Mouse (Mus musculus) CH12.LX (cell line): ENCODE results near the gene Prkg2. TPM values are rescaled to one million over a fixed set of nuclear protein-coding genes. Genes with fewer than 3 reads are reported as not detected.

Experiments used
- DNase-seq: peaks from one replicate; pipeline ENCODE4 v3.0.0-alpha.2; 2013; ENCODE audit errors: extremely low read depth
- H3K27ac ChIP-seq: 2 replicates; pipeline ENCODE4 v1.5.1; 2012; ENCODE audit warnings: low read depth, mild to moderate bottlenecking, control low read depth, moderate library complexity; ENCODE audit not compliant: insufficient read depth
- H3K27me3 ChIP-seq: replicated peaks from 2 replicates; pipeline ENCODE3; 2012; ENCODE audit warnings: inconsistent platforms
- H3K36me3 ChIP-seq, 2 experiments: replicated peaks in 1 of 2; 2 replicates each; pipeline versions ENCODE3 to v1.6.1; 2012; ENCODE audit warnings: inconsistent platforms in 1 of 2, low read length in 1 of 2, mild to moderate bottlenecking in 1 of 2, mixed read lengths in 1 of 2, moderate library complexity in 1 of 2; ENCODE audit not compliant: control insufficient read depth in 1 of 2, insufficient read depth in 1 of 2
- H3K4me1 ChIP-seq, 2 experiments: 2 replicates each; pipeline ENCODE4 v1.6.1; 2012; ENCODE audit warnings: inconsistent platforms in 1 of 2, moderate library complexity in 1 of 2; ENCODE audit not compliant: insufficient read depth in 2 of 2, control insufficient read depth in 1 of 2
- H3K4me2 ChIP-seq: 2 replicates; pipeline ENCODE4 v1.6.1; 2012; ENCODE audit warnings: low read depth, mild to moderate bottlenecking, control low read depth; ENCODE audit not compliant: poor library complexity, insufficient read depth, severe bottlenecking
- H3K4me3 ChIP-seq, 3 experiments: fragments of 150-350 bp in 1 of 3; sonication (generic) in 1 of 3; replicated peaks in 1 of 3; 2 replicates each; pipeline versions ENCODE3 to v1.5.1; 2011 to 2012; ENCODE audit warnings: low read depth in 2 of 3, low read length in 2 of 3, mild to moderate bottlenecking in 2 of 3, moderate library complexity in 2 of 3, control low read depth in 1 of 3, improper control_type of control experiment in 1 of 3, inconsistent platforms in 1 of 3, mixed read lengths in 1 of 3; ENCODE audit not compliant: poor library complexity in 1 of 3
- H3K79me2 ChIP-seq: replicated peaks from 2 replicates; pipeline ENCODE4 v1.6.1; 2012; ENCODE audit warnings: mild to moderate bottlenecking, moderate library complexity; ENCODE audit not compliant: control insufficient read depth, poor library complexity, insufficient read depth, severe bottlenecking; ENCODE audit errors: extremely low read depth
- H3K9ac ChIP-seq: 2 replicates; pipeline ENCODE4 v1.6.1; 2012; ENCODE audit warnings: low read depth, mild to moderate bottlenecking, control low read depth, moderate library complexity; ENCODE audit not compliant: insufficient read depth
- H3K9me3 ChIP-seq: replicated peaks from 2 replicates; pipeline ENCODE3; 2012; ENCODE audit warnings: low read length, inconsistent platforms, mixed read lengths
- CTCF ChIP-seq, 2 experiments: IDR thresholded peaks in 1 of 2; conservative IDR thresholded peaks in 1 of 2; 2 replicates each; pipeline ENCODE4 v1.5.1; 2011 to 2012; ENCODE audit warnings: low read depth in 2 of 2, low read length in 2 of 2, improper control_type of control experiment in 1 of 2, inconsistent platforms in 1 of 2, mild to moderate bottlenecking in 1 of 2, moderate library complexity in 1 of 2
- E2F4 ChIP-seq: IDR thresholded peaks from 2 replicates; pipeline ENCODE4 v1.6.1; 2011; ENCODE audit warnings: low read depth, low read length, improper control_type of control experiment; ENCODE audit not compliant: insufficient replicate concordance
- ELF1 ChIP-seq: IDR thresholded peaks from 2 replicates; pipeline ENCODE4 v1.6.1; 2014; ENCODE audit warnings: low read depth, mild to moderate bottlenecking, inconsistent platforms, low read length, improper control_type of control experiment
- GABPA ChIP-seq: IDR thresholded peaks from 2 replicates; pipeline ENCODE4 v1.6.1; 2012; ENCODE audit warnings: low read depth, low read length, improper control_type of control experiment, inconsistent platforms; ENCODE audit not compliant: insufficient replicate concordance
- HCFC1 ChIP-seq: IDR thresholded peaks from 2 replicates; pipeline ENCODE4 v1.6.1; 2012; ENCODE audit warnings: low read depth, mild to moderate bottlenecking, inconsistent platforms, low read length, improper control_type of control experiment
- IRF4 ChIP-seq: IDR thresholded peaks from 2 replicates; pipeline ENCODE4 v1.6.1; 2014; ENCODE audit warnings: low read depth, mild to moderate bottlenecking, inconsistent platforms, low read length, improper control_type of control experiment
- JUND ChIP-seq: conservative IDR thresholded peaks from 2 replicates; pipeline ENCODE4 v1.6.1; 2011; ENCODE audit warnings: low read depth, low read length, improper control_type of control experiment
- KAT2A ChIP-seq: IDR thresholded peaks from 2 replicates; pipeline ENCODE4 v1.6.1; 2012; ENCODE audit warnings: low read length, improper control_type of control experiment, inconsistent platforms; ENCODE audit not compliant: insufficient replicate concordance
- MAX ChIP-seq: IDR thresholded peaks from 2 replicates; pipeline ENCODE4 v1.6.1; 2011; ENCODE audit warnings: low read length, improper control_type of control experiment
- MAZ ChIP-seq: IDR thresholded peaks from 2 replicates; pipeline ENCODE4 v1.6.1; 2012; ENCODE audit warnings: low read depth, mild to moderate bottlenecking, inconsistent platforms, low read length, improper control_type of control experiment, moderate library complexity
- MEF2A ChIP-seq: IDR thresholded peaks from 2 replicates; pipeline ENCODE4 v1.6.1; 2014; ENCODE audit warnings: low read depth, mild to moderate bottlenecking, inconsistent platforms, low read length, improper control_type of control experiment, borderline replicate concordance
- NRF1 ChIP-seq: IDR thresholded peaks from 2 replicates; pipeline ENCODE4 v1.6.1; 2014; ENCODE audit warnings: low read depth, mild to moderate bottlenecking, inconsistent platforms, low read length, improper control_type of control experiment, moderate library complexity
- PAX5 ChIP-seq: IDR thresholded peaks from 2 replicates; pipeline ENCODE4 v1.6.1; 2012; ENCODE audit warnings: low read length, inconsistent platforms, mixed read lengths
- POLR2AphosphoS2 ChIP-seq: IDR thresholded peaks from 2 replicates; pipeline ENCODE4 v1.6.1; 2011; ENCODE audit warnings: low read depth, low read length, improper control_type of control experiment
- RAD21 ChIP-seq: IDR thresholded peaks from 2 replicates; pipeline ENCODE4 v1.6.1; 2011; ENCODE audit warnings: low read depth, mild to moderate bottlenecking, low read length, improper control_type of control experiment, moderate library complexity
- SIN3A ChIP-seq: IDR thresholded peaks from 2 replicates; pipeline ENCODE4 v1.6.1; 2012; ENCODE audit warnings: low read length, improper control_type of control experiment, inconsistent platforms
- TBP ChIP-seq: conservative IDR thresholded peaks from 2 replicates; pipeline ENCODE4 v1.6.1; 2011; ENCODE audit warnings: low read depth, low read length, improper control_type of control experiment
- USF1 ChIP-seq: IDR thresholded peaks from 2 replicates; pipeline ENCODE4 v1.6.1; 2014; ENCODE audit warnings: low read depth, mild to moderate bottlenecking, inconsistent platforms, low read length, improper control_type of control experiment
- ZC3H11A ChIP-seq: IDR thresholded peaks from 2 replicates; pipeline ENCODE4 v1.6.1; 2012; ENCODE audit warnings: low read depth, mild to moderate bottlenecking, inconsistent platforms, low read length, improper control_type of control experiment
- ZNF384 ChIP-seq: IDR thresholded peaks from 2 replicates; pipeline ENCODE4 v1.6.1; 2012; ENCODE audit warnings: low read depth, low read length, improper control_type of control experiment, inconsistent platforms
- dilution Hi-C: fragments of 300-500 bp; cut with MboI; formaldehyde crosslinking; loops from 2 replicates; pipeline ENCODE4 v1.14.3; 2020; ENCODE audit warnings: low sequenced_read_pairs; ENCODE audit not compliant: extremely low pct_unique_long_range_greater_than_20kb, extremely low pct_ligation_motif_present
- in situ Hi-C: fragments of 300-500 bp; cut with MboI; formaldehyde crosslinking; loops from 3 replicates; pipeline ENCODE4 v1.14.3; 2019; ENCODE audit warnings: low sequenced_read_pairs, low pct_ligation_motif_present, low pct_unique_long_range_greater_than_20kb, mixed read lengths
- polyA plus RNA-seq: library from polyadenylated mRNA; unstranded; fragments of >175 nt; gene quantifications from 2 replicates; pipeline ENCODE4 v1.2.1, GENCODE M21; 2012; ENCODE audit warnings: low read depth; ENCODE audit not compliant: insufficient read length
- total RNA-seq, 2 experiments: library from RNA; depleted of rRNA; stranded (reverse); fragments of 300-350 nt in 1 of 2; fragments of >200 nt in 1 of 2; gene quantifications; 2 replicates each; pipeline ENCODE4 v1.2.3; 2012 to 2014

Prkg2 gene
- total and polyA plus RNA-seq, 3 experiments: not detected

- Histone ChIP-seq H3K27me3 (no peaks in the 10 kb centered on the region), H3K9ac (no peak overlapping the region), H3K4me3 (no peak overlapping the region), H3K27ac (no peak overlapping the region), H3K4me1 (no peaks in the 10 kb centered on the region), H3K9me3 (no peaks in the 10 kb centered on the region), H3K4me2 (no peak overlapping the region), H3K79me2 (no peaks in the 10 kb centered on the region), H3K36me3 (no peaks in the 10 kb centered on the region)
- no peak for DNase-seq
- no peak for TF ChIP-seq E2F4
- no peak for TF ChIP-seq NRF1
- no peak for TF ChIP-seq JUND
- TF ChIP-seq KAT2A: no peak
- TF ChIP-seq ZC3H11A: no peak
- no peak for TF ChIP-seq USF1
- no peak for TF ChIP-seq ZNF384
- TF ChIP-seq RAD21: no peak
- no peak for TF ChIP-seq CTCF (conservative IDR thresholded peaks at IDR 0.05 in 1 of 2, IDR thresholded peaks at IDR 0.05 in 1 of 2; ENCODE audit: low read depth in 2 of 2, low read length in 2 of 2)
- no peak for TF ChIP-seq TBP
- TF ChIP-seq MAX: no peak
- TF ChIP-seq POLR2AphosphoS2: no peak
- in situ Hi-C loops: no loop called here
- dilution Hi-C loops: no loop called here
Measured at GRCm38 (mm10) chr5:99037442-99037811, 276 bp upstream of the Prkg2 start.

GRCm38 (mm10) chr5:99035961-99036360 lies 1.2 kb downstream of the Prkg2 start:
- Histone ChIP-seq H3K9ac (no peak overlapping the region), H3K4me1 (no peaks in the 10 kb centered on the region), H3K9me3 (peaks cover 3% of the 10 kb centered on the region), H3K27ac (no peak overlapping the region), H3K79me2 (no peaks in the 10 kb centered on the region), H3K4me2 (no peak overlapping the region), H3K36me3 (no peaks in the 10 kb centered on the region), H3K4me3 (no peak overlapping the region), H3K27me3 (no peaks in the 10 kb centered on the region)
- in situ Hi-C loops (no loop called here), dilution Hi-C loops (no loop called here)
- no peak for TF ChIP-seq ZNF384
- TF ChIP-seq CTCF (conservative IDR thresholded peaks at IDR 0.05 in 1 of 2, IDR thresholded peaks at IDR 0.05 in 1 of 2; ENCODE audit: low read depth in 2 of 2, low read length in 2 of 2): no peak
- TF ChIP-seq USF1: no peak
- TF ChIP-seq HCFC1: no peak
- TF ChIP-seq MAX: no peak
- no peak for TF ChIP-seq RAD21
- no peak for TF ChIP-seq SIN3A
- no peak for TF ChIP-seq MAZ
- no peak for TF ChIP-seq ZC3H11A
- no peak for TF ChIP-seq MEF2A
- no peak for TF ChIP-seq PAX5
- no peak for TF ChIP-seq IRF4
- no peak for TF ChIP-seq ELF1
- TF ChIP-seq POLR2AphosphoS2: no peak
- no peak for TF ChIP-seq GABPA
- DNase-seq: no peak
